Mouse (Mus musculus) right cerebral cortex, postnatal 25 days (tissue): ENCODE data around the gene Csf1.

Experiments
- DNase-seq: peaks from one replicate; pipeline ENCODE4 v3.0.0; 2022

The Csf1 gene

GRCm38 (mm10) chr3:107759929-107760581 lies at the start of gene Csf1:
TSS of gene Csf1 (minus strand) at chr3:107760469.
- peak; percentile 72 for DNase-seq

DNA sequence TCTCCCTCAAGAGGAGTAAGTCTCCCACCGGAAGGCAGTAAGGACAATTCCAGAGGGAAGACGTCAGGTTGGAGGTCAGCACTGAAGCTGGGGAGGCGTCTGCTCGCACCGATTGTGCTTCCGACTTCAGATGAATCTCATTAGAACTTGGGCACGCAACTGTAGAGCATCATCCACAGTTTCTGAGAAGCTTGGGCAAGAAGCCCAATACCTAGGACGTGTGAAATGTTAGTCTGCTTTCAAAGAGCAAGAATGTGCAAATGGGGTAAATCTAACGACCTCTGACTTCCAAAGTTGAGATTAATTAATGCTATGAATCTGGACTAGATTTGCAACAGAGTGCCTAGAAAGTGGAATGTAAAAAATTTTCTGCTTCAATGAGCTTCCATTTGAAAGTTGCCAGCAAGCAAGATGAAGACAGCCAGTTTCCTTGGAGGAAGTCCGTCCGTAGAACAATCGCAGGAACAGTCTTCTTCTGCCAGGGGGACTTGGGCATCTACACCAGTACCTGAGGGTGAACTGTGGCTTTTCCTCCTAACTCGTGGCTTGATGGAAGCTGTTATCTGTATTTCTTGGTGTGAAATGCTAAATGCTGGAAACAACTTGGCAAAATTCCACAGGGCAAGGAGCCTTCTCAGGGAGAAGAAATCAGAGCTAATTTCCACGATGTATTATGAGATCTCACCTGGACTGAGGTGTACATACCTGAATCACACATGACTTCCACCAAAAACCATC lies 47.9 kb upstream of the Csf1 start:
- no peak for DNase-seq

DNA sequence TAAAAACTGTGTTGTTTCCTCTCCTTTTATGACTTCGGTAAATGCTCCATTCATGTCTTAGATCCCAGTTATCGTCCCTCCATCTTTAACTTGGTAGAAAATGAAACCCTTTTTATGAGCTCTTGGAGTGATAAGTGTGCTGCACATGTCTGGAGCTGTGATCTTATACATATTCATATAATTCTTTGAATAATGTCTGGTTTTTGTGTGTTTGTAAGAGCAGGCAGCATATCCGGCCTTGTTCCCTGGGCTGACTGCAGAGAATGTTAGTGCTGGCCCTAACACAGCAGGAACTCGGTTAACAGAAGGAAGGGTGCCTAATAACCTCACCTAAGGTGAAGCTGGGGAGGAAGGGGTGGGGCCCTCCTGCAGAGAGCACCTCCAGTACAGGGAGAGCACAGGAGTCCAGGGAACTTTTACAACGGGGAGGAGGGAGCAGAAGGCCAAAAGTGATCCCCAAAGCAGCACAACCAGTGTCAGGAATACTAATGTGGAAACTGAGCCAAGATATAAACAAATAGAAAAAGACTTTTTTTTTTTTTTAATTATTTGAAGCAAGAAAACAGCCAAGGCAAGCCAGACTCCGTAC lies 47.2 kb upstream of the Csf1 start:
- DNase-seq, result no peak

DNA sequence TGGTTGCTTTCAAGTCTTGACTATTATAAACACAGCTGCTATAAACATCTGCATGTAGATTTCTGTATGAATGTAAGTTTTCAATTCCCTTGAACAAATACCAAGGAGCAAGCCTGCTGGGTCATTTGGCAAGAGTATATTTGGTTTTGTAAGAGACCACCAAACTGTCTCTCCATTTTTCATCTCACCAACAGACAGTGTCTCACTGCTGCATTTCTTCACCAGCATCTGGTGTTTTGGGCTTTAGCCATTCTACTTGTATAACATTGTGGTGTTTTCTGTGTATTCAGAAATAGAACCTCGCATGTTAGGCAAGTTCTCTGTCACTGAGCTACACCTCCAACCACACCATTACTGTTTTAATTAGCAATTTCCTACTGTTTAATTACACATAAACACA lies 46.6 kb upstream of the Csf1 start:
- no peak for DNase-seq

DNA sequence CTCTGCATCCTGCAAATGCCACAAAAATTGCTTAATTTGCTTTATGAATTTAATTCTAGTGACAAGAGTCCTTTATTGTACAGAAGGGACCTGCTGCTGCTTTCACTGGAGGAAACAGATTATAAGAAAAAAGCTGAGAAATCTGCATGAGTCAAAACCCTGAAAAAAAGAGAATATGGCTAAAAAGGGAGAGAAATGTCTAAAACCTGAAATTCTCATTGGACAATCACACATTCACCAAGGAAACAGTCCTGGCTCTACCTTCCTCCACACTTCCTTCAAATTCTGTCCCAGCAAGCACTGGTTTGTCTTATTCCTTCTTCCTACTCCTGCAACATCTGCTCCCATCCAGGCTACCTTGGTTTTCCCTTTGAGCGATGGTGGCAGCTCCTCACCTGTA lies 44.5 kb upstream of the Csf1 start:
- DNase-seq, result no peak

DNA sequence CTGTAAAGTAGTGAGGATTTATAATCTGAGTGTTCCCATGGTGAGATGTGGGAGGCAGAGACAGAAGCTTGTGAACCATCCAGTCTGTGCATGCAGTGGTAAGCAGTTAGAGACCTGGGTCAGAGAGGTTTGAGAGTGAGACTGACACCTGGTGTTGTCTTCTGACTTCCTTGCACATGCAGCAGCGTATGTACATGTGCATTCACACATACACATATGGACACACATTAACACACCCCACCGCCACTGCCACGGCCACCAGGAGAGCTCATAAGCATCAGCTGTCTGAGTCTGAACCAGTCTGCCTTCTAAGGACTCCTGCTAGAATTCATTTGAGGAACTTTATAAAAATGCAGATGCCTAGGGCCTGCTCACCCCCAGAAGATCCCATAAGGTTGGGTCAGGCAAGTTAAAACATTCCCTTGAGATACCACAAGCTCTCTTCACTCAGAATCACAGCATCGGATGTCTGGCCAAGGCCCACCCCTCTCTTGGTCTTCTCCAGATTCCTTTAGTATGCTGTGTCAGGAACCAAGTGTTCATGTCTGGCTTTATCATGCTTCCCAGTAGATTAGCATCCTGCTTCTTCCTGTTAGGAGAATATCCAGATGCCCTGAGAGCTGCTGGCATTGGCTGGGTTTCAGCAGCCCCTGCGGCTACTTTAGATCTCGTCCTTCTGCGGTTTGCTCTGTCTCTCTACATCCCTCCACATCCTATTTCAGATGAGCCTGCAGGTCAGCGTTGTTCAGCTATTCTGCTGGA lies 42.1 kb upstream of the Csf1 start:
- DNase-seq, result no peak

- no peak for DNase-seq
These were observed 38.7 kb upstream of the Csf1 start for GRCm38 (mm10) chr3:107798946-107799345.

GRCm38 (mm10) chr3:107796191-107796983 lies 36.1 kb upstream of the Csf1 start:
- no peak for DNase-seq

DNA sequence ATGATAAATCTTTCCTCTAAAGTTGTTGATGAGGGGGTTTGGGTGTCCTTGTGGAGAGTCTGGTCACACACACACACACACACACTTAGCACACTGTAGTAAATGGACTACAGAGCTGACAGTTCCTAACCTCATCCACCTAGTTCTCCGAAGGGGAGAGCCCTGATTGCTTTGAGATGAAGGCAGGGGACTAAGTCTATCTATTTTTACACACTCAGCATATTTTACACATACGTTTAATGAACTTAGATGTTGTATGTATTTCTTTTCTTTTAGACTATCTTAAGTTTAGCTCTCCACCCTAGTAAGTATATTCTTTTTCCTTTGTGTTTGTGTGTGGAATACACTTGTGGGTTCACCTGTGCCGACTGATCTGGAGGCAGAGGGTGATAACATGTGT lies 34.6 kb upstream of the Csf1 start:
- no peak for DNase-seq

DNA sequence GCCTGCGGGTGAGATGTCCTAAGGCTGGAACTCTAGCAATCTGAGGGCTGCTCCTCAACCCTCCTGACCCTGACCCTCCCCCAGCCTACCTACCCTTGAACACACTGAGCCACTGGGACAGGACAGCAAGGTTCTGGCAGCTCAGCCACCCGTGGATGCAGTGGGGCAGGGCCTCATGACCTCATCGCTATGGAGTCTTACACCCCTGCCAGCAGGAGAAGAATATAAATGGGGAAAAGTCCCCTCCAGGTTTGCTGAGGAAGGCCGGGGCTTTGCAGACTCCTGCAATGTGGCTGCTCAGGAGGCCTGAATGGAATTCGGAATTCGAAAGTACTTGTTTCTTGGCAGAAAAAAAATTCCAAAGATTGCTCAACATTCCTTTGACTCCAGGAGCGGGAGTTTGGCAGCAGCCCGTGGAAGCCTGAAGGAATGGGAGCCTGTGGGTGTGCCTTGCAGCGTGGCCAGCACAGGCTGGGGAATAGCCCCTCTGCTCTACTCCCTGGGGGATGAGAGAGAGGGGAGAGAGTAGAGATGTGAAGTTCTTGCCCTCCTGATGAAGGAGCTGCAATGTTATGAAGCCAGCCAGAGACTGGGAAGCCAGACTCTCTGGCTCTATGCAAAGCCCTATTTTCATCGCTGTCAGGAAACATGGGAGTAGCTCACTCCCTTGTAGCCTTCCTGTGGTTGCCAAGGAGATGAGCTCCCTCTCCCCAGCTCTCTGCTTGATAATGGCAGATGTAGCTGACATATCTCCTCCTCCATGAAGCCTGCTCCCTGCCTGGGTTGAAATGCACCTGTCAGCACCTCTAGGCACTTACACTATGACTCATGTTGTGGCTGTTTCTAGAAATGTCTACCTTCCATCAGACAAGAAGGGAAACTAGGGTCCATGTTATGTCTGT lies 33.3 kb upstream of the Csf1 start:
- peak; percentile 73 for DNase-seq

GRCm38 (mm10) chr3:107792736-107793135 lies 32.5 kb upstream of the Csf1 start:
- DNase-seq, result no peak

DNA sequence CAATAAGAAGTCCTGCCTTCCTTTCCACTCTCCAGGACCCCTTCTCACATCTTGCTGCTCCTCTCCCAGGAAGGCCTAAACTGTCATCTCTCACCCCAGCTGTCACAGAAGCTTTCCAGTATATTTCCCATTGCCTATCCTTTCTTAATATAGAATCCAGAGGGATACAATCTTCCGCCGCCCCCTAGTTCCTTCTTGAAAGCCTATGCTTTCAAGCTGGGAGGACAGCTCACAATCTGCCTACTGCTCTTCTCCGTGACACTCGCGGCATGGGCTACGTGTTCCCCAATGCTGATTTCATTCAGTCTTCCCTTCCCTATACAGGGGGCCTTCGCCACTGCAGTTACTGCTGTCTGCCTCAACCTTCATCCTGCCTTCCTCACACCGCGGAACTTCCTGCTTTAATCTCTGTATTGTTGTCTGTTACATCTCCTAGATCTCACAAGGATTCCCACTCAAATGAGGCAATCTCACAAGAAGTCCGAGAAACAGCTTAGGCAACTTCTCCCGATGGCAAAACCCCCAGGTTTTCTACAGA lies 30.6 kb upstream of the Csf1 start:
- no peak for DNase-seq

GRCm38 (mm10) chr3:107790227-107790626 lies 30.0 kb upstream of the Csf1 start:
- DNase-seq, result no peak

- DNase-seq, result no peak
These were observed 28.6 kb upstream of the Csf1 start for GRCm38 (mm10) chr3:107788885-107789284.

- DNase-seq, result no peak
These were observed 27.6 kb upstream of the Csf1 start for GRCm38 (mm10) chr3:107787613-107788501.

- DNase-seq, result no peak
These were observed 26.8 kb upstream of the Csf1 start for GRCm38 (mm10) chr3:107786980-107787612.

- DNase-seq, result no peak
These were observed 26.1 kb upstream of the Csf1 start for GRCm38 (mm10) chr3:107786344-107786743.

GRCm38 (mm10) chr3:107785546-107785945 lies 25.3 kb upstream of the Csf1 start:
- DNase-seq, result no peak

DNA sequence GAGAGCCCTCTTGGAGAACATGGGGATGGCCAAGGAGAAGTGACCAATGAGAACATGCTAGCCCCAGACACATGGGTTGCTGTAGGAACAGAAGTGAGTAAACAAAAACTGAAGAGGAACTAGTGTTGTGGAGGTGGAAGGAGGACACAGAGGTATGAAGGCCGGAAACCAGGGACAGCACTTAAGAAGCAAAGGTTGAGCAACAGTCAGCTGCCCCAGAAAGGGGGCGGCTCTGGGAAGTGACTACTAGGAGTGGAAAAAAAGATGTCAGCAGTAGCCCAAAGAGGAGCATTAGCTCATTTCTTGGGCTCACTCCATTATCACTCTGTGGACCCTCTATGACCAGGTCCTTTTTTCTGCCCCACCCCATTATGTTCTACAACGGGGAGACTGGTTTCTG lies 23.0 kb upstream of the Csf1 start:
- no peak for DNase-seq

DNA sequence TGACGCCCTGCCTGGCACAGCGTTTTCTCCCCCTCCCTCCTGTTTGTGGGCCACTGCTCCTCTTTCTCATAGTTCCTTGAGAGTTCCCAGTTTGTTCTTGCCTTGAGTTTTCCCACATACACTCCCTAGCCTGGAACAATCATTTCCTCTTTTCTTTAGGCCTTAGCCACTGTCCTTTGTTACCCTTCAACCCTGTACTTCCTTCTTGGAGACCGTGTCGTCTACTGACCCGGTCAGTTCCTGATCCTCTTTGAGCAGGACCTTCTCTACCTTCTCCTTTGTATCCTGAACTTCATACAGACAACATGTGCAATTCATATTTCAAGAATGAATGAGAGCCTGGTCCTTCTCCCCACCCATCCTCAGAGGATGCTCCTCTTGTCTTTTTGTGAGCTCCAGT lies 21.0 kb upstream of the Csf1 start:
- no peak for DNase-seq
